ENCODE assay signal across 7 mouse cellular contexts in genomic region chr9:118678020-118678750, GRCm38 (mm10).
DNase-seq lines count a peak whose midpoint lies in the region; ATAC-seq and TF ChIP-seq lines count a peak whose summit lies in the region.

No protein-coding gene starts in this region.

- H3K4me3 ChIP-seq in midbrain, embryonic 11.5 days (ENCODE audit: low read depth, low read length) = no peak overlapping the region
- H3K4me3 ChIP-seq in midbrain, embryonic 16.5 days (ENCODE audit: low read depth, low read length) = no peak overlapping the region
- H3K4me3 ChIP-seq in embryonic facial prominence, embryonic 11.5 days (ENCODE audit: low read depth, low read length) = no peak overlapping the region
- no peak overlapping the region for H3K4me3 ChIP-seq in limb, embryonic 14.5 days (replicated peaks; ENCODE audit: low read length)

- 65% methylated on average over 15 of the region's 15 CpGs for WGBS in midbrain, embryonic 11.5 days
- WGBS in midbrain, embryonic 16.5 days = 58% methylated on average over 15 of the region's 15 CpGs
- WGBS in embryonic facial prominence, embryonic 11.5 days = 26% methylated on average over 15 of the region's 15 CpGs
- 16% methylated on average over 15 of the region's 15 CpGs for WGBS in limb, embryonic 14.5 days

- ATAC-seq in midbrain, embryonic 11.5 days (ENCODE audit: low FRiP score) = no peak
- no peak for ATAC-seq in midbrain, embryonic 16.5 days
- ATAC-seq in embryonic facial prominence, embryonic 11.5 days (replicated peaks; ENCODE audit: insufficient number of reproducible peaks, low FRiP score, low TSS enrichment, low read depth) = peak; percentile 24; the same call in 1 of the 2 replicates
- peak; percentile 50; the same call in 1 of the 2 replicates for ATAC-seq in limb, embryonic 14.5 days (ENCODE audit: low FRiP score, low read depth)

- no peaks in the 10 kb centered on the region for H3K36me3 ChIP-seq in midbrain, embryonic 11.5 days (ENCODE audit: control insufficient read depth, insufficient read depth, low read length)
- H3K36me3 ChIP-seq in midbrain, embryonic 16.5 days (ENCODE audit: control insufficient read depth, insufficient read depth, low read length) = no peaks in the 10 kb centered on the region
- no peaks in the 10 kb centered on the region for H3K36me3 ChIP-seq in embryonic facial prominence, embryonic 11.5 days (replicated peaks; ENCODE audit: control insufficient read depth, insufficient read depth, low read depth, low read length)
- peaks cover 7% of the 10 kb centered on the region for H3K36me3 ChIP-seq in limb, embryonic 14.5 days (ENCODE audit: control insufficient read depth, insufficient read depth, low read length)

- peaks cover 8% of the 10 kb centered on the region for H3K4me1 ChIP-seq in midbrain, embryonic 11.5 days (ENCODE audit: control insufficient read depth, insufficient read depth, low read length)
- peaks cover 8% of the 10 kb centered on the region for H3K4me1 ChIP-seq in midbrain, embryonic 16.5 days (ENCODE audit: control insufficient read depth, insufficient read depth, low read length)
- peaks cover 15% of the 10 kb centered on the region for H3K4me1 ChIP-seq in embryonic facial prominence, embryonic 11.5 days (ENCODE audit: control insufficient read depth, insufficient read depth, low read length)
- peaks cover 21% of the 10 kb centered on the region for H3K4me1 ChIP-seq in limb, embryonic 14.5 days (ENCODE audit: control insufficient read depth, insufficient read depth, low read length)

- DNase-seq in midbrain, embryonic 11.5 days (ENCODE audit: low spot score, missing footprints) = peak; percentile 78
- peak; percentile 80 for DNase-seq in embryonic facial prominence, embryonic 11.5 days (ENCODE audit: low spot score)
- DNase-seq in limb, embryonic 14.5 days (ENCODE audit: low spot score) = peak; percentile 33
- DNase-seq in thymus, postnatal 14 days = peak; percentile 72
- DNase-seq in cerebellum, postnatal 10 days = no peak
- no peak for DNase-seq in right cerebral cortex, postnatal 36 days (ENCODE audit: low spot score in 2 of 2)

- no peak overlapping the region for H3K4me2 ChIP-seq in midbrain, embryonic 11.5 days
- H3K4me2 ChIP-seq in midbrain, embryonic 16.5 days (ENCODE audit: low read length) = no peak overlapping the region
- H3K4me2 ChIP-seq in embryonic facial prominence, embryonic 11.5 days (ENCODE audit: low read depth, low read length) = no peak overlapping the region
- 0 out of 2 replicates have a peak overlapping the region, but pooled peaks have one; percentile 3 for H3K4me2 ChIP-seq in limb, embryonic 14.5 days (replicated peaks; ENCODE audit: low read depth, low read length, severe bottlenecking)

- no peak overlapping the region for H3K9ac ChIP-seq in midbrain, embryonic 11.5 days (ENCODE audit: low read length)
- H3K9ac ChIP-seq in midbrain, embryonic 16.5 days (ENCODE audit: low read depth, low read length) = no peak overlapping the region
- no peak overlapping the region for H3K9ac ChIP-seq in embryonic facial prominence, embryonic 11.5 days (replicated peaks; ENCODE audit: low read length)
- H3K9ac ChIP-seq in limb, embryonic 14.5 days (ENCODE audit: low read depth, low read length, severe bottlenecking) = no peak overlapping the region

- TF ChIP-seq POLR2A in limb, embryonic 14.5 days (IDR thresholded peaks at IDR 0.05; ENCODE audit: borderline replicate concordance, extremely low read depth, insufficient read depth, insufficient read length) = no peak

- no peaks in the 10 kb centered on the region for H3K27me3 ChIP-seq in midbrain, embryonic 11.5 days (ENCODE audit: control insufficient read depth, insufficient read depth, low read length)
- H3K27me3 ChIP-seq in midbrain, embryonic 16.5 days (ENCODE audit: control insufficient read depth, insufficient read depth, low read depth, low read length) = no peaks in the 10 kb centered on the region; the same call in 1 of the 2 replicates
- no peaks in the 10 kb centered on the region for H3K27me3 ChIP-seq in embryonic facial prominence, embryonic 11.5 days (ENCODE audit: control insufficient read depth, insufficient read depth, low read length)
- H3K27me3 ChIP-seq in limb, embryonic 14.5 days (ENCODE audit: control insufficient read depth, insufficient read depth, low read length) = no peaks in the 10 kb centered on the region

- no peaks in the 10 kb centered on the region for H3K9me3 ChIP-seq in midbrain, embryonic 11.5 days (ENCODE audit: control insufficient read depth, low read length)
- H3K9me3 ChIP-seq in midbrain, embryonic 16.5 days (replicated peaks; ENCODE audit: control insufficient read depth, low read length, poor library complexity, severe bottlenecking) = no peaks in the 10 kb centered on the region
- H3K9me3 ChIP-seq in embryonic facial prominence, embryonic 11.5 days (replicated peaks; ENCODE audit: control insufficient read depth, low read length) = no peaks in the 10 kb centered on the region
- no peaks in the 10 kb centered on the region for H3K9me3 ChIP-seq in limb, embryonic 14.5 days (ENCODE audit: control insufficient read depth, low read length)

- H3K27ac ChIP-seq in midbrain, embryonic 11.5 days (ENCODE audit: low read depth, low read length) = no peak overlapping the region
- H3K27ac ChIP-seq in midbrain, embryonic 16.5 days (ENCODE audit: low read length) = no peak overlapping the region
- H3K27ac ChIP-seq in embryonic facial prominence, embryonic 11.5 days (replicated peaks; ENCODE audit: low read depth, low read length) = peak overlapping the region; percentile 65
- H3K27ac ChIP-seq in limb, embryonic 14.5 days (replicated peaks; ENCODE audit: low read depth, low read length) = no peak overlapping the region

Comparison
In these comparisons a context has a peak if more than half of its experiments do, and no peak if none do; other contexts are left out.
1. ATAC-seq: peak in embryonic facial prominence, embryonic 11.5 days (single experiment) and limb, embryonic 14.5 days (single experiment); none in midbrain, embryonic 11.5 days (single experiment) and midbrain, embryonic 16.5 days (single experiment).
2. DNase-seq: peak in midbrain, embryonic 11.5 days (single experiment), embryonic facial prominence, embryonic 11.5 days (single experiment), limb, embryonic 14.5 days (single experiment) and thymus, postnatal 14 days (single experiment); none in cerebellum, postnatal 10 days (0 of 2) and right cerebral cortex, postnatal 36 days (0 of 2).